ENCODE assay signal across 10 mouse cellular contexts in the genomic region with DNA sequence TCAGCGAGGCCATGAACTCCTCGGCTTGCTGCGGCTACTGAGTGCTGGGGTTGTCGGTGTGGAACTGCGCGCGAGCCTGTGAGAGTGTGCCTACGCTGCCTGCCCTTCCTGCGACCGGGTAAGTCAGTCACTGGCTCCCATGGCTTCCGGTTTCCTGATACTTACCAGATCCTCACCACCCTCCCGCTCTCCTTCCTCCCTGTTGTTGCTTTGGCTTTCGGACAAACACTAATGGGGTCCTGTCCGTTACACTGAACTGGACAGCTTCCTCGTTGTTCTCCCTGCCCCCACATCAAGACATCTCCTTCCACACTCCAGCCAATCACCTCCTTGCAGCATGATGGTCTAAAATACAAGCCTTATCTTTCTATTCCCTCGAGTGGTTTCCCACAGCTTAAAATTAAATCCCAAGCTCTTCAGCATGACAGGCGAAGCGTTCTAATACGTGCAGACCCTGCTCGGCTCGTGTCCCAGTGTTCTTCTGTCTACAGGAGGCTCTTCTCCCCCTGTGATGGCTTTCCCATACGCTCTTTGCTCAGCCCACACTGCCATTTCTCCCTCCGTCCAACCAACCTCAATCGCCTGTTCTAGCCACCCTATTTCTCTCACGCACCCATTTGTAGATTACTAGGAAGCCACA. TPM values are rescaled to one million over a fixed set of nuclear protein-coding genes. Genes with fewer than 3 reads are reported as not detected.
A peak's percentile ranks its signal among the peaks of the same experiment; 100 is the strongest.
DNase-seq lines count a peak whose midpoint lies in the region; ATAC-seq lines count a peak whose summit lies in the region.
"Had no signal": no experiment of that assay in that cellular context is flagged by ENCODE, and none has a peak within 500 bp of the region (broad histone marks: within the 10 kb centered on the region; RNA-seq: fewer than 3 reads in every experiment).

No protein-coding gene starts in this region.

- DNase-seq in thymus, postnatal 4 days, result peak; percentile 25
- DNase-seq in thymus, postnatal 10 days (ENCODE audit: low spot score in 2 of 2), result no peak
- peak; percentile 30 for DNase-seq in liver
- DNase-seq in right cerebral cortex, adult 2 months (ENCODE audit: low spot score in 2 of 2), result no peak
- DNase-seq in cerebellum, adult 9-11 months, result no peak
- DNase-seq in layer of hippocampus, postnatal 14 days (ENCODE audit: low spot score in 2 of 2), result no peak

- WGBS in heart, embryonic 16.5 days, result 48% methylated on average over 25 of the region's 25 CpGs
- WGBS in midbrain, embryonic 16.5 days, result 82% methylated on average over 25 of the region's 25 CpGs

- H3K9me3 ChIP-seq in heart, embryonic 16.5 days (replicated peaks; ENCODE audit: control insufficient read depth, low read length), result no peaks in the 10 kb centered on the region
- H3K9me3 ChIP-seq in midbrain, embryonic 16.5 days (replicated peaks; ENCODE audit: control insufficient read depth, low read length, poor library complexity, severe bottlenecking), result no peaks in the 10 kb centered on the region
- H3K9me3 ChIP-seq: hindbrain, embryonic 10.5 days had no signal

- H3K4me1 ChIP-seq in heart, embryonic 16.5 days (ENCODE audit: control insufficient read depth, insufficient read depth, low read length), result peaks cover 14% of the 10 kb centered on the region
- no peaks in the 10 kb centered on the region for H3K4me1 ChIP-seq in midbrain, embryonic 16.5 days (ENCODE audit: control insufficient read depth, insufficient read depth, low read length)
- H3K4me1 ChIP-seq: hindbrain, embryonic 10.5 days had no signal

- H3K4me2 ChIP-seq in heart, embryonic 16.5 days (ENCODE audit: low read depth, low read length), result peak overlapping the region; percentile 20; the same call in 1 of the 2 replicates
- H3K4me2 ChIP-seq in midbrain, embryonic 16.5 days (ENCODE audit: low read length), result no peak overlapping the region
- H3K4me2 ChIP-seq: midbrain, embryonic 11.5 days had no signal

- H3K36me3 ChIP-seq in heart, embryonic 16.5 days (ENCODE audit: control insufficient read depth, insufficient read depth), result no peaks in the 10 kb centered on the region
- no peaks in the 10 kb centered on the region for H3K36me3 ChIP-seq in midbrain, embryonic 16.5 days (ENCODE audit: control insufficient read depth, insufficient read depth, low read length)
- H3K36me3 ChIP-seq: hindbrain, embryonic 10.5 days had no signal

- H3K27me3 ChIP-seq in heart, embryonic 16.5 days (ENCODE audit: control insufficient read depth, insufficient read depth, low read length), result no peaks in the 10 kb centered on the region
- no peaks in the 10 kb centered on the region for H3K27me3 ChIP-seq in midbrain, embryonic 16.5 days (ENCODE audit: control insufficient read depth, insufficient read depth, low read depth, low read length)

- peak; percentile 84 for ATAC-seq in heart, embryonic 16.5 days (replicated peaks; ENCODE audit: extremely low read depth, insufficient read depth, low FRiP score)
- no peak for ATAC-seq in midbrain, embryonic 16.5 days

- no peak overlapping the region for H3K4me3 ChIP-seq in heart, embryonic 16.5 days (ENCODE audit: low read length)
- H3K4me3 ChIP-seq in midbrain, embryonic 16.5 days (ENCODE audit: low read depth, low read length), result no peak overlapping the region
- H3K4me3 ChIP-seq: hindbrain, embryonic 10.5 days had no signal

- peak overlapping the region; percentile 21; the same call in 1 of the 2 replicates for H3K9ac ChIP-seq in heart, embryonic 16.5 days (ENCODE audit: low read length)
- no peak overlapping the region for H3K9ac ChIP-seq in midbrain, embryonic 16.5 days (ENCODE audit: low read depth, low read length)

- H3K27ac ChIP-seq in heart, embryonic 16.5 days (ENCODE audit: low read length), result peak overlapping the region; percentile 92
- no peak overlapping the region for H3K27ac ChIP-seq in midbrain, embryonic 16.5 days (ENCODE audit: low read length)
- H3K27ac ChIP-seq: hindbrain, embryonic 10.5 days had no signal

RNA-seq across cellular contexts. Expression of gene Strap, which starts 30.5 kb away (rescaled TPM):
- 106 and 125 TPM in 2 replicates for polyA plus RNA-seq in heart, embryonic 16.5 days (2015; fragmentation: Nextera tagmentation; extraction: Ambion mirVana)
- polyA plus RNA-seq in midbrain, embryonic 16.5 days (2015; fragmentation: Nextera tagmentation; extraction: Ambion mirVana), result 161 and 170 TPM in 2 replicates
- 100 to 1,000 TPM; 131 to 134 TPM for total RNA-seq in layer of hippocampus, postnatal 14 days (2021)

RNA-seq across cellular contexts. Expression of gene Eps8, which starts 49.7 kb away (rescaled TPM):
- 31.2 and 36.7 TPM in 2 replicates for polyA plus RNA-seq in heart, embryonic 16.5 days (2015; fragmentation: Nextera tagmentation; extraction: Ambion mirVana)
- 24.3 and 26.4 TPM in 2 replicates for polyA plus RNA-seq in midbrain, embryonic 16.5 days (2015; fragmentation: Nextera tagmentation; extraction: Ambion mirVana)
- total RNA-seq in layer of hippocampus, postnatal 14 days (2021), result 10 to 100 TPM; 52.1 to 59.3 TPM

RNA-seq across cellular contexts. Expression of gene Dera, which starts 49.9 kb away (rescaled TPM):
- 40.8 and 46.2 TPM in 2 replicates for polyA plus RNA-seq in heart, embryonic 16.5 days (2015; fragmentation: Nextera tagmentation; extraction: Ambion mirVana)
- polyA plus RNA-seq in midbrain, embryonic 16.5 days (2015; fragmentation: Nextera tagmentation; extraction: Ambion mirVana), result 10.6 and 12.8 TPM in 2 replicates
- 10 to 100 TPM; 10.7 TPM for total RNA-seq in layer of hippocampus, postnatal 14 days (2021)

Comparison
In these comparisons a context has a peak if more than half of its experiments do, and no peak if none do; other contexts are left out.
1. DNase-seq: peak in thymus, postnatal 4 days (single experiment) and liver (single experiment); none in thymus, postnatal 10 days (0 of 2), right cerebral cortex, adult 2 months (0 of 2), cerebellum, adult 9-11 months (single experiment) and layer of hippocampus, postnatal 14 days (0 of 2).